Mouse (Mus musculus) heart, adult 10 weeks (tissue): ENCODE results near the gene Phkg2. TPM values are rescaled to one million over a fixed set of nuclear protein-coding genes. Genes with fewer than 3 reads are reported as not detected.

Source experiments
- polyA plus RNA-seq: library from polyadenylated mRNA; stranded (reverse); fragments of 350-450 nt; fragmentation: Illumina TruSeq; extraction: RNeasy Lipid Tissue Mini Kit (QIAGEN cat#74804); gene quantifications from one replicate; pipeline ENCODE4 v1.2.3, GENCODE M21; 2014; ENCODE audit warnings: low read depth, low replicate concordance

Phkg2 gene
- polyA plus RNA-seq = 24.2 TPM

DNA sequence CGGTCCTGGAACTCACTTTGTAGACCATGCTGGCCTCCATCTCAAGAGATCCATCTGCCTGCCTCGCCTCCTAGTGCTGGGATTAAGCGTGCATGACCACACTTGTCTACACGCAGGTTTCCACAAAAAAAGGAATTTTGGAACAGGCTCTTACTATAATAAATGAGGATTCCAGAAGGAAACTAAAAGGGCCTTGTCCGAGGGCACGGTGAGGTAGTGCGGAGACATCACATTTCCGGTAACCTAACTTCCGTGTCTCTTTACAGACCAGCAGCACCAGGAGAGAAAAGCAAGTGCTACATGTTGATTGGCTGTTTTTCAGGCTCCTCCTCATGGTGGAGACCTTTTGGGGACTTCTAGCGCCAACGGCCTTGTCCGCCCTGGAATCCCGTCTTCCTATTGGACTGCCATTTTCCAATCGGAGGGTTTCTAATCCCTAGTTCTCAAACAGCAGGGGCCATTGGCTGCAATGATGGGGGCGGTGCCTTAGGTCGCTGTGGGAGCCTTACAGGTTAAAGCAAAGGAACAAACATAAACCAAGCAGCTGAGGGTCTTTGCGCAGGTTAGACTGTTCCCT, at the start of gene Phkg2:
Gene Phkg2 (plus strand): TSS at position 446 of the 577 bp plus-strand sequence.

GRCm38 (mm10) chr7:127561340-127561858, 11.7 kb upstream of the Phkg2 start, which contains the start of gene Tmem265:
TSS of gene Tmem265 (plus strand) at chr7:127561390.

GRCm38 (mm10) chr7:127588011-127588871, 15.1 kb downstream of the Phkg2 start, which contains the start of the genes Ccdc189 and Rnf40:
TSS of gene Ccdc189 (minus strand) at chr7:127588595.
TSS of gene Rnf40 (plus strand) at chr7:127588767.

GRCm38 (mm10) chr7:127614891-127615843, 42.0 kb downstream of the Phkg2 start, which contains the start of gene Zfp629:
TSS of gene Zfp629 (minus strand) at chr7:127615797.

Other genes with a start within 250 kb of the Phkg2 start
- 33.8 TPM for gene Zfp768, start 227.8 kb upstream of the Phkg2 start, polyA plus RNA-seq
- 3.9 TPM for gene Zfp747, start 197.3 kb upstream of the Phkg2 start, polyA plus RNA-seq
- gene 9130019O22Rik, start 186.2 kb upstream of the Phkg2 start, polyA plus RNA-seq = 1.5 TPM
- gene E430018J23Rik, start 179.7 kb upstream of the Phkg2 start, polyA plus RNA-seq = 3.4 TPM
- 4.4 TPM for gene Zfp764, start 166.5 kb upstream of the Phkg2 start, polyA plus RNA-seq
- 3.6 TPM for gene Zfp688, start 151.3 kb upstream of the Phkg2 start, polyA plus RNA-seq
- gene Zfp689, start 124.2 kb upstream of the Phkg2 start, polyA plus RNA-seq = 1.2 TPM
- 35.5 TPM for gene Prr14, start 113.7 kb upstream of the Phkg2 start, polyA plus RNA-seq
- gene Fbrs, start 94.1 kb upstream of the Phkg2 start, polyA plus RNA-seq = 34.1 TPM
- 15.8 TPM for gene Srcap, start 61.4 kb upstream of the Phkg2 start, polyA plus RNA-seq
- 14.5 TPM for gene Gm42715, start 53.8 kb upstream of the Phkg2 start, polyA plus RNA-seq
- not detected for gene Tmem265, start 11.9 kb upstream of the Phkg2 start, polyA plus RNA-seq
- gene Ccdc189, start 15.3 kb downstream of the Phkg2 start, polyA plus RNA-seq = 10.8 TPM
- 30.3 TPM for gene Rnf40, start 15.4 kb downstream of the Phkg2 start, polyA plus RNA-seq
- 19.1 TPM for gene Zfp629, start 42.5 kb downstream of the Phkg2 start, polyA plus RNA-seq
- gene Bcl7c, start 135.6 kb downstream of the Phkg2 start, polyA plus RNA-seq = 20.2 TPM
- gene Ctf1, start 139.4 kb downstream of the Phkg2 start, polyA plus RNA-seq = 10.0 TPM
- not detected for gene Ctf2, start 158.8 kb downstream of the Phkg2 start, polyA plus RNA-seq
- 3.5 TPM for gene Fbxl19, start 171.2 kb downstream of the Phkg2 start, polyA plus RNA-seq
- 27.5 TPM for gene Orai3, start 196.5 kb downstream of the Phkg2 start, polyA plus RNA-seq
- gene Setd1a, start 203.3 kb downstream of the Phkg2 start, polyA plus RNA-seq = 13.0 TPM
- not detected for gene Gm49388, start 212.3 kb downstream of the Phkg2 start, polyA plus RNA-seq
- 31.7 TPM for gene Hsd3b7, start 227.3 kb downstream of the Phkg2 start, polyA plus RNA-seq